Mouse (Mus musculus) B cell, adult 2 months (primary cell): Measurements from ENCODE around the gene Mpdu1.
"Not testable (repeated sequence)": the region's sequence is repeated elsewhere in the genome, so short reads cannot be mapped to it uniquely, and the experiment has no call there.

Experiments used
- DNase-seq, 2 experiments: peaks; one replicate each; pipeline ENCODE4 v3.0.0; 2022

The Mpdu1 gene

GRCm38 (mm10) chr11:69662967-69663671 is 677 bp upstream of the Mpdu1 start:
- no peak for DNase-seq

- DNase-seq, result no peak
Observed at GRCm38 (mm10) chr11:69661221-69661881, 1.1 kb downstream of the Mpdu1 start.

GRCm38 (mm10) chr11:69657462-69657881 is 5.0 kb downstream of the Mpdu1 start:
- DNase-seq, result no peak

GRCm38 (mm10) chr11:69656617-69657461 is 5.6 kb downstream of the Mpdu1 start:
- DNase-seq, result peak; percentile 74 to 75

- no peak for DNase-seq
Observed at GRCm38 (mm10) chr11:69656065-69656455, 6.4 kb downstream of the Mpdu1 start.

GRCm38 (mm10) chr11:69655264-69656064 is 7.0 kb downstream of the Mpdu1 start, which contains the start of gene Sox15:
Gene Sox15 (plus strand): TSS chr11:69655314.
- peak in 1 of 2 experiments; percentile 42 for DNase-seq

- no peak for DNase-seq
Observed at GRCm38 (mm10) chr11:69654760-69655159, 7.7 kb downstream of the Mpdu1 start.

GRCm38 (mm10) chr11:69653399-69653798 is 9.0 kb downstream of the Mpdu1 start:
- no peak for DNase-seq

GRCm38 (mm10) chr11:69645860-69646259 is 16.6 kb downstream of the Mpdu1 start:
- DNase-seq, result no peak

- no peak for DNase-seq
Observed at GRCm38 (mm10) chr11:69635471-69635870, 27.0 kb downstream of the Mpdu1 start.

GRCm38 (mm10) chr11:69633128-69633866 is 29.1 kb downstream of the Mpdu1 start:
- DNase-seq, result no peak

- peak; percentile 100 for DNase-seq
Observed at GRCm38 (mm10) chr11:69632284-69633089, 30.0 kb downstream of the Mpdu1 start, which contains the start of gene Fxr2. Gene Fxr2 (plus strand): TSS chr11:69632990.

GRCm38 (mm10) chr11:69629802-69630201 is 32.6 kb downstream of the Mpdu1 start:
- DNase-seq, result peak; percentile 20 to 43

GRCm38 (mm10) chr11:69628286-69628685 is 34.2 kb downstream of the Mpdu1 start:
- peak; percentile 85 to 86 for DNase-seq

GRCm38 (mm10) chr11:69624339-69624738 is 38.1 kb downstream of the Mpdu1 start:
- DNase-seq, result not testable (repeated sequence)

GRCm38 (mm10) chr11:69623006-69623405 is 39.4 kb downstream of the Mpdu1 start:
- DNase-seq, result no peak

- no peak for DNase-seq
Observed at GRCm38 (mm10) chr11:69622406-69622805, 40.0 kb downstream of the Mpdu1 start.

- no peak for DNase-seq
Observed at GRCm38 (mm10) chr11:69621571-69622268, 40.7 kb downstream of the Mpdu1 start, which contains the start of gene Sat2. Gene Sat2 (plus strand): TSS chr11:69622024.

GRCm38 (mm10) chr11:69620394-69621081 is 41.9 kb downstream of the Mpdu1 start:
- no peak for DNase-seq
